Mouse (Mus musculus) small intestine, adult 2 months (tissue): ENCODE measurements around the gene 4930402F06Rik.

Experiments
- CTCF ChIP-seq: fragments of 200-500 bp; IDR thresholded peaks from 2 replicates; pipeline ENCODE4 v1.5.1; 2012; ENCODE audit warnings: low read depth, mild to moderate bottlenecking, control low read depth, inconsistent platforms, low read length, moderate library complexity, mixed read lengths; ENCODE audit not compliant: insufficient replicate concordance, insufficient read length; ENCODE audit errors: extremely low read depth
- POLR2A ChIP-seq: fragments of 200-500 bp; IDR thresholded peaks from 2 replicates; pipeline ENCODE4 v1.6.1; 2012; ENCODE audit warnings: low read depth, mild to moderate bottlenecking, control low read depth, inconsistent platforms, low read length, moderate library complexity

DNA sequence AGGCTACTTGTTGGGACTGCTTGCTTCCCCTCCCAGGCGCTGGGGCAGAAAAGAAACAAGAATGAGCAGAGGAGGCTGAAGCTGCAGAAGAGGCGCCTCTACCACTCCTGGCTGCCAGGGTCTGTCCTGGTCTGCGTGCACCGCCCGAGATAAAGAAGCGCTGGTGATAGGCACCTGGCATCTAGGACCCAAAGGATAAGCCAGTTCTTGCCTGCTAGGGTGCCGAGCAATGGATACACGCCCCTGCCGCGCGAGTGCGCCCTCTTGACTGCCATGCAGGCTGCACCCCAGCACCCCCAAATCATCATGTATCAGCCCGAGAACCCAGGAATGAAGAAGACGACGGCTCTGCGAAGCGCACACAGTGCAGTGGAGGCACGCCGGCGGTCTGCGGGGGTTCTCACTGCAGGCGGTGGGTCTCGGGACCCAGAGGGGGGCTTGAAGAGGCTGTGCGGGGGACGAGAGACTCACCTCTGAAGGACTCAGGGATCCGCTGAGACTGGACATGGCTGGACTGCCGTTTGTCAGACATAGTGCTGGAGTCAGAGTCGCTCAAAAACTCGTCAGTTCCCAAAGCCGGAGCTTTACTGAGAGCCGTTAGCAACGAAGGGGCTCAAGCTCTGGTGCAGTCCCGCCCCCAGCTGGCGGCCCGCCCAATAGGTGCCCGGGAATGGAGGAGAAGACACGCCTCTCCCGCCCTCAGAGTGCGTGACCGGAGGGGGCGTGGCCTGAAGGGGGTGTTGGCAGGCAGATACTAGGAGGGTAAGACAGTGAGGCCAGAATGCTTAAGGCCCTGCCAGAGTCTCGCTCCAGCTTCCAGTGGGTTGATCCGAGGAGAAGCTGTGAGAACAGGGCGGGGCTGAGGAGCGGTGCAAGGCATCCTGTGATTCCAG, 60.3 kb downstream of the 4930402F06Rik start, which contains the start of gene Stom:
- peak; percentile 61; the same call in 1 of the 2 replicates for TF ChIP-seq POLR2A
- TF ChIP-seq CTCF: 0 out of 2 replicates have a peak, but pooled peaks have one; percentile 3
